Mouse (Mus musculus): Measurements from ENCODE around the gene Igsf9. TPM values are rescaled to one million over a fixed set of nuclear protein-coding genes. Genes with fewer than 3 reads are reported as not detected.

The Igsf9 gene
- total and polyA plus RNA-seq, 3 experiments = 2.7 to 6.5 (median 6.0) TPM

DNA sequence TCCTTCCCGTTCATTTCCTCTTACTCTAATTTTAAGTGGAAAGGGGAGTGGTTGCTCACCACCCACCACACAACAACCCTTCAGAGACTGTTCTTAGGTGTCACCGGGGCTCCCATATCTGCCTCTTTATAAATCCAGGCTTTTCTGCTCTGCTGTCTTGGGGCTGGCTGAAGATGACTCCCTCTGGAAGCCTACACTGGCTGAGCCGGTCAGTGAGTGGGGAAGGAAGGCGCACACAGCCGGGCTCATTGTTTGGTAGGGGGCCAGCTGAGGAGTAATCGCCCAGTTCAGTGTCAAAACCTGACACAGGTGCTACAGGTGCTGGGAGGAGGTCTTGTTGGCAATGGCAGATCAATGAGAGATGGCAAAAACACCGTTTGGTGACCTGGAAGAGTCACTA lies 44.4 kb downstream of the Igsf9 start:
- Histone ChIP-seq H3K27ac (ENCODE audit: insufficient read depth, low read depth) (no peak overlapping the region), H3K27me3 (replicated peaks) (peaks cover 12% of the 10 kb centered on the region), H3K36me3 (replicated peaks in 1 of 2; ENCODE audit: control insufficient read depth in 1 of 2, insufficient read depth in 1 of 2, low read length in 1 of 2) (no peaks in the 10 kb centered on the region), H3K79me2 (replicated peaks; ENCODE audit: control insufficient read depth, extremely low read depth, insufficient read depth, poor library complexity, severe bottlenecking) (no peaks in the 10 kb centered on the region), H3K9me3 (replicated peaks; ENCODE audit: low read length) (no peaks in the 10 kb centered on the region), H3K4me1 (ENCODE audit: control insufficient read depth in 1 of 2, insufficient read depth in 2 of 2) (peaks cover 19 to 55% of the 10 kb centered on the region in 2 experiments), H3K4me2 (ENCODE audit: insufficient read depth, low read depth, poor library complexity, severe bottlenecking) (no peak overlapping the region), H3K4me3 (replicated peaks in 1 of 3; ENCODE audit: low read depth in 2 of 3, low read length in 2 of 3, poor library complexity in 1 of 3) (no peak overlapping the region), H3K9ac (ENCODE audit: insufficient read depth, low read depth) (no peak overlapping the region)
- TF ChIP-seq SMC3 (IDR thresholded peaks at IDR 0.05; ENCODE audit: low read depth, low read length) (no peak), JUND (conservative IDR thresholded peaks at IDR 0.05; ENCODE audit: low read depth, low read length) (no peak), MAZ (IDR thresholded peaks at IDR 0.05; ENCODE audit: low read depth, low read length) (no peak), NRF1 (IDR thresholded peaks at IDR 0.05; ENCODE audit: low read depth, low read length) (no peak), JUN (IDR thresholded peaks at IDR 0.05; ENCODE audit: insufficient read depth, low read depth, low read length) (no peak), MEF2A (IDR thresholded peaks at IDR 0.05; ENCODE audit: borderline replicate concordance, low read depth, low read length) (no peak), ETS1 (conservative IDR thresholded peaks at IDR 0.05; ENCODE audit: low read depth, low read length) (no peak)
- DNase-seq (ENCODE audit: extremely low read depth) = no peak
- in situ Hi-C loops (cut with MboI; ENCODE audit: low pct_ligation_motif_present, low pct_unique_long_range_greater_than_20kb, low sequenced_read_pairs) (no loop called here), dilution Hi-C loops (cut with MboI; ENCODE audit: extremely low pct_ligation_motif_present, extremely low pct_unique_long_range_greater_than_20kb, low sequenced_read_pairs) (no loop called here)

DNA sequence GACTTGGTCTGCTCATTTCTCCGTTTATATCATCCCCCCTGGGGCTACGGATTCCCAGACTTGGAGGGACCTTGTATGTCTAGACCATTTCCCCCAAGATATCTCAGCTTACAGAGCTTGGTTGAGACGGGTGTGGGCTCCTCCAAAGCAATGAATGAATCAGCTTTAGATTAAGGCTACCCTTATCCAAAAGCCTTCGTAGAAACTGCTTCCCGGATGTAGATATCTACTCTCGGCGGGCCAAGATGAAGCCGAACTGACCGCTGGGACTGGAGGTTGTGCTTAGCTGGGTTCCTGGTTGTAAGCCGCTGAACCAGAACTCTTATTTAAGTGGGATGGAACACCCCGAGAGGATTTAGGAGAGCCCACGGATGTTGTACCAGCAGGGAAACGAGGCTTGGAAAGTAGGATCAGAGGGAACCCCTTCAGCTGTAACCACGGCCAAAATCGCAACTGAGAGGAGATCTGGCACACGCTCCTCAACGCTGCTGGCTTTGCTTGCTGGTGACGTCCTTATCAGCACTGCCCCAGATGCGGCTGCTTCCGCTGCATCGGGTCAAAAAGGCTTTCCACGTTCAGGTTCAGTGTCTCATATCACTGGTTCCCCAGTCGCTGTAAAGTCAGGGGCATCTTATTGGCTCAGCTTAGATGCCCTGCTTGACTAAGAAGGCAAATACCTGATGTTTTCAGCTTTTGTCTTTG lies 44.9 kb downstream of the Igsf9 start:
- no peak for TF ChIP-seq KAT2A (IDR thresholded peaks at IDR 0.05; ENCODE audit: insufficient replicate concordance, low read length)
- TF ChIP-seq EP300 (IDR thresholded peaks at IDR 0.05; ENCODE audit: low read length) = no peak
- TF ChIP-seq MAFK (IDR thresholded peaks at IDR 0.05; ENCODE audit: insufficient replicate concordance, low read length) = no peak
- TF ChIP-seq JUND (conservative IDR thresholded peaks at IDR 0.05; ENCODE audit: low read depth, low read length) = no peak
- no peak for TF ChIP-seq NELFE (IDR thresholded peaks at IDR 0.05; ENCODE audit: low read depth, low read length)
- no peak for TF ChIP-seq E2F4 (IDR thresholded peaks at IDR 0.05; ENCODE audit: insufficient replicate concordance, low read depth, low read length)
- TF ChIP-seq CTCF (conservative IDR thresholded peaks at IDR 0.05 in 1 of 2, IDR thresholded peaks at IDR 0.05 in 1 of 2; ENCODE audit: low read depth in 2 of 2, low read length in 2 of 2) = no peak
- no peak for TF ChIP-seq MXI1 (IDR thresholded peaks at IDR 0.05; ENCODE audit: low read depth, low read length)
- TF ChIP-seq TCF12 (IDR thresholded peaks at IDR 0.05; ENCODE audit: low read depth, low read length) = no peak
- TF ChIP-seq PAX5 (IDR thresholded peaks at IDR 0.05; ENCODE audit: low read length) = no peak
- no peak overlapping the region for H3K27ac ChIP-seq (ENCODE audit: insufficient read depth, low read depth)
- H3K27me3 ChIP-seq (replicated peaks) = peaks cover 12% of the 10 kb centered on the region
- dilution Hi-C loops (cut with MboI; ENCODE audit: extremely low pct_ligation_motif_present, extremely low pct_unique_long_range_greater_than_20kb, low sequenced_read_pairs) (no loop called here), in situ Hi-C loops (cut with MboI; ENCODE audit: low pct_ligation_motif_present, low pct_unique_long_range_greater_than_20kb, low sequenced_read_pairs) (no loop called here)
- H3K4me2 ChIP-seq (ENCODE audit: insufficient read depth, low read depth, poor library complexity, severe bottlenecking) = no peak overlapping the region
- DNase-seq (ENCODE audit: extremely low read depth) = no peak
- H3K9me3 ChIP-seq (replicated peaks; ENCODE audit: low read length) = no peaks in the 10 kb centered on the region
- H3K4me3 ChIP-seq (replicated peaks in 1 of 3; ENCODE audit: low read depth in 2 of 3, low read length in 2 of 3, poor library complexity in 1 of 3) = no peak overlapping the region
- H3K36me3 ChIP-seq (replicated peaks in 1 of 2; ENCODE audit: control insufficient read depth in 1 of 2, insufficient read depth in 1 of 2, low read length in 1 of 2) = no peaks in the 10 kb centered on the region
- H3K4me1 ChIP-seq (ENCODE audit: control insufficient read depth in 1 of 2, insufficient read depth in 2 of 2) = peaks cover 19 to 55% of the 10 kb centered on the region in 2 experiments
- H3K9ac ChIP-seq (ENCODE audit: insufficient read depth, low read depth) = no peak overlapping the region
- H3K79me2 ChIP-seq (replicated peaks; ENCODE audit: control insufficient read depth, extremely low read depth, insufficient read depth, poor library complexity, severe bottlenecking) = no peaks in the 10 kb centered on the region

All from CH12.LX (cell line).